Mouse (Mus musculus): Measurements from ENCODE around the gene Shisal1. TPM values are rescaled to one million over a fixed set of nuclear protein-coding genes. Genes with fewer than 3 reads are reported as not detected.

The Shisal1 gene
- polyA plus RNA-seq, 1 experiment from 2014 or later, result 2.6 TPM

- no peaks in the 10 kb centered on the region for H3K4me1 ChIP-seq (ENCODE audit: control insufficient read depth, insufficient read depth, low read length)
- H3K9me3 ChIP-seq (replicated peaks; ENCODE audit: control insufficient read depth, low read length), result no peaks in the 10 kb centered on the region; the same call in 1 of the 2 replicates
- H3K4me3 ChIP-seq (ENCODE audit: low read depth, low read length), result no peak overlapping the region
- H3K27ac ChIP-seq (replicated peaks; ENCODE audit: low read depth, low read length), result no peak overlapping the region
- 89% methylated on average over 8 of the region's 8 CpGs for whole genome bisulfite sequencing
- DNase-seq (ENCODE audit: low spot score) (no peak), ATAC-seq (replicated peaks; ENCODE audit: insufficient number of reproducible peaks, low FRiP score, low TSS enrichment, low read depth) (no peak)
- no peak overlapping the region for H3K9ac ChIP-seq (replicated peaks; ENCODE audit: low read length)
- no peak overlapping the region for H3K4me2 ChIP-seq (ENCODE audit: low read depth, low read length)
- no peaks in the 10 kb centered on the region for H3K36me3 ChIP-seq (replicated peaks; ENCODE audit: control insufficient read depth, insufficient read depth, low read depth, low read length)
- no peaks in the 10 kb centered on the region for H3K27me3 ChIP-seq (ENCODE audit: control insufficient read depth, insufficient read depth, low read length)
Measured at GRCm38 (mm10) chr15:84388698-84389131, 58.2 kb downstream of the Shisal1 start.

GRCm38 (mm10) chr15:84385995-84386565 lies 60.8 kb downstream of the Shisal1 start:
- WGBS, result 92% methylated on average over 8 of the region's 8 CpGs
- Histone ChIP-seq H3K4me1 (ENCODE audit: control insufficient read depth, insufficient read depth, low read length) (no peaks in the 10 kb centered on the region), H3K36me3 (replicated peaks; ENCODE audit: control insufficient read depth, insufficient read depth, low read depth, low read length) (no peaks in the 10 kb centered on the region), H3K4me2 (ENCODE audit: low read depth, low read length) (no peak overlapping the region), H3K9ac (replicated peaks; ENCODE audit: low read length) (no peak overlapping the region), H3K4me3 (ENCODE audit: low read depth, low read length) (no peak overlapping the region), H3K9me3 (replicated peaks; ENCODE audit: control insufficient read depth, low read length) (no peaks in the 10 kb centered on the region; the same call in 1 of the 2 replicates), H3K27ac (replicated peaks; ENCODE audit: low read depth, low read length) (no peak overlapping the region), H3K27me3 (ENCODE audit: control insufficient read depth, insufficient read depth, low read length) (no peaks in the 10 kb centered on the region)
- DNase-seq (ENCODE audit: low spot score) (no peak), ATAC-seq (replicated peaks; ENCODE audit: insufficient number of reproducible peaks, low FRiP score, low TSS enrichment, low read depth) (no peak)

- Histone ChIP-seq H3K9ac (replicated peaks; ENCODE audit: low read length) (no peak overlapping the region), H3K27me3 (ENCODE audit: control insufficient read depth, insufficient read depth, low read length) (no peaks in the 10 kb centered on the region), H3K4me3 (ENCODE audit: low read depth, low read length) (no peak overlapping the region), H3K4me1 (ENCODE audit: control insufficient read depth, insufficient read depth, low read length) (no peaks in the 10 kb centered on the region), H3K4me2 (ENCODE audit: low read depth, low read length) (no peak overlapping the region), H3K27ac (replicated peaks; ENCODE audit: low read depth, low read length) (no peak overlapping the region), H3K9me3 (replicated peaks; ENCODE audit: control insufficient read depth, low read length) (no peaks in the 10 kb centered on the region; the same call in 1 of the 2 replicates), H3K36me3 (replicated peaks; ENCODE audit: control insufficient read depth, insufficient read depth, low read depth, low read length) (no peaks in the 10 kb centered on the region)
- ATAC-seq (replicated peaks; ENCODE audit: insufficient number of reproducible peaks, low FRiP score, low TSS enrichment, low read depth), result no peak
- WGBS, result 92% methylated on average over 9 of the region's 9 CpGs
- DNase-seq (ENCODE audit: low spot score), result no peak
Measured at GRCm38 (mm10) chr15:84384066-84384465, 62.8 kb downstream of the Shisal1 start.

GRCm38 (mm10) chr15:84380181-84380580 lies 66.7 kb downstream of the Shisal1 start:
- DNase-seq (ENCODE audit: low spot score) (no peak), ATAC-seq (replicated peaks; ENCODE audit: insufficient number of reproducible peaks, low FRiP score, low TSS enrichment, low read depth) (no peak)
- H3K9ac ChIP-seq (replicated peaks; ENCODE audit: low read length), result no peak overlapping the region
- H3K27me3 ChIP-seq (ENCODE audit: control insufficient read depth, insufficient read depth, low read length), result no peaks in the 10 kb centered on the region
- H3K4me3 ChIP-seq (ENCODE audit: low read depth, low read length), result no peak overlapping the region
- no peaks in the 10 kb centered on the region for H3K36me3 ChIP-seq (replicated peaks; ENCODE audit: control insufficient read depth, insufficient read depth, low read depth, low read length)
- peaks cover 3% of the 10 kb centered on the region; the same call in 1 of the 2 replicates for H3K9me3 ChIP-seq (replicated peaks; ENCODE audit: control insufficient read depth, low read length)
- WGBS, result 70% methylated on average over 10 of the region's 10 CpGs
- no peak overlapping the region for H3K4me2 ChIP-seq (ENCODE audit: low read depth, low read length)
- H3K27ac ChIP-seq (replicated peaks; ENCODE audit: low read depth, low read length), result no peak overlapping the region
- no peaks in the 10 kb centered on the region for H3K4me1 ChIP-seq (ENCODE audit: control insufficient read depth, insufficient read depth, low read length)

GRCm38 (mm10) chr15:84378734-84379133 lies 68.2 kb downstream of the Shisal1 start:
- Histone ChIP-seq H3K27me3 (ENCODE audit: control insufficient read depth, insufficient read depth, low read length) (no peaks in the 10 kb centered on the region), H3K4me1 (ENCODE audit: control insufficient read depth, insufficient read depth, low read length) (no peaks in the 10 kb centered on the region), H3K4me2 (ENCODE audit: low read depth, low read length) (no peak overlapping the region), H3K27ac (replicated peaks; ENCODE audit: low read depth, low read length) (no peak overlapping the region), H3K9me3 (replicated peaks; ENCODE audit: control insufficient read depth, low read length) (peaks cover 4% of the 10 kb centered on the region), H3K36me3 (replicated peaks; ENCODE audit: control insufficient read depth, insufficient read depth, low read depth, low read length) (no peaks in the 10 kb centered on the region), H3K4me3 (ENCODE audit: low read depth, low read length) (no peak overlapping the region), H3K9ac (replicated peaks; ENCODE audit: low read length) (no peak overlapping the region)
- DNase-seq (ENCODE audit: low spot score) (no peak), ATAC-seq (replicated peaks; ENCODE audit: insufficient number of reproducible peaks, low FRiP score, low TSS enrichment, low read depth) (no peak)
- 85% methylated on average over 9 of the region's 9 CpGs for WGBS

- Histone ChIP-seq H3K4me1 (ENCODE audit: control insufficient read depth, insufficient read depth, low read length) (no peaks in the 10 kb centered on the region), H3K9ac (replicated peaks; ENCODE audit: low read length) (no peak overlapping the region), H3K36me3 (replicated peaks; ENCODE audit: control insufficient read depth, insufficient read depth, low read depth, low read length) (no peaks in the 10 kb centered on the region), H3K27me3 (ENCODE audit: control insufficient read depth, insufficient read depth, low read length) (no peaks in the 10 kb centered on the region), H3K27ac (replicated peaks; ENCODE audit: low read depth, low read length) (no peak overlapping the region), H3K4me2 (ENCODE audit: low read depth, low read length) (no peak overlapping the region), H3K4me3 (ENCODE audit: low read depth, low read length) (no peak overlapping the region), H3K9me3 (replicated peaks; ENCODE audit: control insufficient read depth, low read length) (peaks cover 4% of the 10 kb centered on the region)
- 56% methylated on average over 5 of the region's 5 CpGs for WGBS
- no peak for ATAC-seq (replicated peaks; ENCODE audit: insufficient number of reproducible peaks, low FRiP score, low TSS enrichment, low read depth)
- DNase-seq (ENCODE audit: low spot score), result no peak
Measured at GRCm38 (mm10) chr15:84372801-84373200, 74.1 kb downstream of the Shisal1 start.

GRCm38 (mm10) chr15:84367402-84367801 lies 79.5 kb downstream of the Shisal1 start:
- WGBS, result 88% methylated on average over 8 of the region's 8 CpGs
- H3K36me3 ChIP-seq (replicated peaks; ENCODE audit: control insufficient read depth, insufficient read depth, low read depth, low read length), result no peaks in the 10 kb centered on the region
- DNase-seq (ENCODE audit: low spot score), result no peak
- H3K27me3 ChIP-seq (ENCODE audit: control insufficient read depth, insufficient read depth, low read length), result no peaks in the 10 kb centered on the region
- no peaks in the 10 kb centered on the region for H3K4me1 ChIP-seq (ENCODE audit: control insufficient read depth, insufficient read depth, low read length)
- no peak overlapping the region for H3K4me3 ChIP-seq (ENCODE audit: low read depth, low read length)
- H3K9me3 ChIP-seq (replicated peaks; ENCODE audit: control insufficient read depth, low read length), result no peaks in the 10 kb centered on the region
- H3K4me2 ChIP-seq (ENCODE audit: low read depth, low read length), result no peak overlapping the region
- H3K27ac ChIP-seq (replicated peaks; ENCODE audit: low read depth, low read length), result no peak overlapping the region
- ATAC-seq (replicated peaks; ENCODE audit: insufficient number of reproducible peaks, low FRiP score, low TSS enrichment, low read depth), result no peak
- no peak overlapping the region for H3K9ac ChIP-seq (replicated peaks; ENCODE audit: low read length)

- DNase-seq (ENCODE audit: low spot score), result no peak
- Histone ChIP-seq H3K27me3 (ENCODE audit: control insufficient read depth, insufficient read depth, low read length) (no peaks in the 10 kb centered on the region), H3K9ac (replicated peaks; ENCODE audit: low read length) (no peak overlapping the region), H3K27ac (replicated peaks; ENCODE audit: low read depth, low read length) (no peak overlapping the region), H3K4me2 (ENCODE audit: low read depth, low read length) (no peak overlapping the region), H3K4me1 (ENCODE audit: control insufficient read depth, insufficient read depth, low read length) (no peaks in the 10 kb centered on the region), H3K4me3 (ENCODE audit: low read depth, low read length) (no peak overlapping the region), H3K9me3 (replicated peaks; ENCODE audit: control insufficient read depth, low read length) (no peaks in the 10 kb centered on the region), H3K36me3 (replicated peaks; ENCODE audit: control insufficient read depth, insufficient read depth, low read depth, low read length) (no peaks in the 10 kb centered on the region)
- 89% methylated on average over 10 of the region's 10 CpGs for WGBS
- no peak for ATAC-seq (replicated peaks; ENCODE audit: insufficient number of reproducible peaks, low FRiP score, low TSS enrichment, low read depth)
Measured at GRCm38 (mm10) chr15:84366574-84366989, 80.3 kb downstream of the Shisal1 start.
